Mouse (Mus musculus) G1E-ER4 (cell line): ENCODE results near the gene Pip5k1b. TPM values are rescaled to one million over a fixed set of nuclear protein-coding genes. Genes with fewer than 3 reads are reported as not detected.

ENCODE experiments used
- GATA1 ChIP-seq: IDR thresholded peaks from one replicate; pipeline ENCODE4 v1.8.0; 2012; ENCODE audit warnings: low read length, inconsistent platforms
- polyA plus RNA-seq: library from polyadenylated mRNA; stranded (reverse); fragments of >175 nt; gene quantifications from 2 replicates; pipeline ENCODE4 v1.2.3, GENCODE M21; 2012

Gene Pip5k1b
- polyA plus RNA-seq, 1 experiment = 10.6 TPM

- TF ChIP-seq GATA1 = no peak
These were observed 249.3 kb downstream of the Pip5k1b start for GRCm38 (mm10) chr19:24306351-24306750.

GRCm38 (mm10) chr19:24302198-24302597 lies 253.5 kb downstream of the Pip5k1b start:
- TF ChIP-seq GATA1 = no peak

GRCm38 (mm10) chr19:24301768-24302148 lies 253.9 kb downstream of the Pip5k1b start:
- no peak for TF ChIP-seq GATA1

DNA sequence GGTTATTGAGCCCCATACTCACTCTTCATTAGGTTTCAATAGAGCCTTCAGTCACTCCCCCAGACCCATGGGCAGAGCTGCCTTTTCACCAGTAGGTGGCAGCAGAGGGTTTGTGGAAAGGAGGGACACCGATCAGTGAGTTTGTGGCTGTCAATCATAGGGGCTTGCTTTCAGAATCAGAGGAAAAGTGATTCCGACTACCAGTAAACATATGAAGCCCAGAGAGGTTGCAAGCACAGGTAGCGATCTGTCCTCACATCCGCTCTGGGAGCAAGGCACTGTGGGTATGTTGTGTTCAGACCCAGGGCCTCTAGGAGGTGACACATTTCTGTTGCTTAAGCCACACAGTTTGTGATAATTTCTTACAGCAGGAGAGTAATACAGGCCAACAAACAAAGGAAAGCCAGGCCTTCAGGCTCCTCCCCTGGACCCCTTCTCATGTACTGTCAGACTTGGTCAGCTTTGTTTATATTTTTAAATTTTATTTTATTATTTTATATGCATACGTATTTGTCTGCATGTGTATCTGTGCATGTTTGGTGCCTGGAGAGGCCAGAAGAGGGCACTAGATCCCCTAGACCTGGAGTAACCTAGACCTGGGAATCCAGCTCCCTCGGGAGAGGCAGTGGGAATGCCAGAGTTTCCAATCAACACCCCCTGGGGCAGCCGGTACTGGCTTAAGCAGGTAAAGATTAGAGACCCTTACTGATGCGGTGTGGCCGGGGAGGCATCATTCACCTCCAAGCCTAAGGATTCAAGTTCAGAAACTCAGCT lies 254.5 kb downstream of the Pip5k1b start:
- no peak for TF ChIP-seq GATA1

DNA sequence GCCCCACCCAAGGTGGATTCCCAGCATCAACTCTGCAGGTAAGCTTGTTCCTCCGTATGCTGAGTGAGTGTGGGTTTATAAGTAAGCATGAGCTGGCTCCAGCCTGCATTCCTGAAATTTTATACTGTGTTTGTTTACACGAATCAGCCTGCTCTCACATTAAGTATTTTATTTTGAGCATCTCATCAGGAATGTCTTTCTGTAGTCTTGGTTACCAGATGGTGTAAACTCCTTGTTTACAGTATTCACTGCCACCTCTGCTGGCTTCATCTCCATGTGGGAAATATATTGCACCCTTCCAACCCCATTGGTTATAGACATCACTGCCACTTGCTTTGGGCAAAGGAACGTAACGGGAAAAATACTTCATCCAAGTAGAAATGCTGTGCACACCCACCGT lies 262.1 kb downstream of the Pip5k1b start:
- TF ChIP-seq GATA1 = no peak

DNA sequence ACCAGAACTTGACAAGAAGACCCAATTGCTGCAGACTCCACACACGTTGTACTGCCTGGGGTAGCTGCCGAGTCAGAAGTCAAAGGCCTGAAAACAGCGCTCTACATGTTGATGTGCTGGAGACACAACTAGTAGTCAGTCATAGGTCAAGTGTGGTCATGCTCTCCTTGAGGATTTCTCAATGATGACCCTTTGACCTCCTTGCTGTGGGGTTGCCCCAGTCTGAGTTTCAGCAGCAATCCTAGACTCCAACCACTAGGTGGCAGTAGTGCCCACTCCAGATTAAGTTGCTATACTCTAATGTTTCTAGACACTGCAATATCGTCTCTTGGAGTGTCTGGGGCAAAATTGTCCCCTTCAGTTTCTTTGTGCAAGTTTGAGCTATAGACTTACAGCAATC lies 271.5 kb downstream of the Pip5k1b start:
- no peak for TF ChIP-seq GATA1

- no peak for TF ChIP-seq GATA1
These were observed 274.2 kb downstream of the Pip5k1b start for GRCm38 (mm10) chr19:24281288-24281980.

GRCm38 (mm10) chr19:24280601-24281228 lies 275.0 kb downstream of the Pip5k1b start, which contains the start of gene Fxn:
Fxn (minus strand) TSS chr19:24280605.
- TF ChIP-seq GATA1 = no peak

- TF ChIP-seq GATA1 = no peak
These were observed 275.7 kb downstream of the Pip5k1b start for GRCm38 (mm10) chr19:24279706-24280600.

DNA sequence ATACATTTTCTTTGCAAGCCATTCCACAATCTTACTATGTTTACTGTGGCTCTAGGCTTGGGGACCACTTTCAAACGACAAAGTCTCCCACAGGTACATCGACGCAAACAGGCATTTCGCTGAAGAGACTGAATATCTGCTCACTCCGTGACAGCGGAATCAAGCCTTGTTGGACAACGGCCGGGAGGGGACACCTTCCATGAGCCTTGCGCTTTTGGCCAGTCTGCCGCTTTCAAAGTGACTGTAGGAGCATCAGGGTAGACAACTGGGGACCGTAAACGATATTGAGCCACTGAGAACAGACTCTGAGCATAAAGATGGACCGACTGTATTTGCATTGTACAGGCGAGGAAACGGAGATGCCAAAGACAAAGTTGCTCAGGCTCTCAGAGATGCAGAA lies 276.8 kb downstream of the Pip5k1b start:
- no peak for TF ChIP-seq GATA1

DNA sequence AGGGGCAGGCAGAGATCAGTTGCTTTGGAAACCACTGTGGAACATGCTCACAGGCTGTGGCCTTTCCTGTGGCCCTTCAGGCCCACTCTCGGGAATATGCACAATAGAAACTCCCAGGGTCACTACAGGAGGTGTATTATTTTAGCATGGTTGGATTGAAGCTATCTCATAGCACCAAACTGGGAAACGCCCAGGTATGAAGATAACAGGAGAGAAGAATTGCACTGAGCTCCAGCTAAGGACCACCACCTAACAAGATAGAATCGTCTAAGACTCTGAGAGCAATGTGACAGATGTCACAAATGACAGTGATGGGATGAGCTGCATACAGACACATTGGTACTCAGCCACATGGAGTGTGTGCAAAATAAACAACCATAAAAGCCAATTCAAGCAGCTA lies 281.4 kb downstream of the Pip5k1b start:
- TF ChIP-seq GATA1 = no peak

DNA sequence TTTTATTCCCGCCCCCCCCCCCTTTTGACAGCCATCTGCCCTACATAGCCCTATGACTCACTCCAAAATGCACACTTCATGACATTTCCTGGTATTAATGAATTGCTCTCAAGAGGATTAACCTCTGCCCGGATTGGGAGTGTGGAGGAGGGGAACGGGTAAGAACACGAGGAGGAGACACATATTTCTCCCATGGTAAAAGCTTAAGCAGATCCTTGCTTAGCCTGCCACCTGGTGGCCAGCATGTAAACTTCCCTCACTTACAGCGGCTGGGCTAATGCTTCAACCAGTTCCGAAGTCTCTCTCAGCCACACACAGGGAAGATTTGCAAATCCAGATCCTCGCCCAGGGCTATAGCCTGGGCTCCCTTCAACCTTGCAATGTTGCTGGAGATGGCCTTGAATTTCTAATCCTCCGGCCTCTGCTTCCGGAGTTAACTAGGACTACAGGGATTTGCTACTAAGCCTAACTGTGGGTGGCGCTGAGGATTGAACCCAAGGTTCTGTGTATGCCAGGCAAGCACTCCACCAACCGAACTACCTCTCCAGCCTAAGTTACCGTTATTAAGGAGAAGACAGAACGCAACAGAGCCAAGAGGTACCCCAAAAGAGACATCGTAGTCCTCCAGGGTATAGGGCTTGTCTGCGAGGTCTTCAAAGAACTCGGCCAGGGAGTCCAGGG lies 283.8 kb downstream of the Pip5k1b start:
- TF ChIP-seq GATA1 = no peak

DNA sequence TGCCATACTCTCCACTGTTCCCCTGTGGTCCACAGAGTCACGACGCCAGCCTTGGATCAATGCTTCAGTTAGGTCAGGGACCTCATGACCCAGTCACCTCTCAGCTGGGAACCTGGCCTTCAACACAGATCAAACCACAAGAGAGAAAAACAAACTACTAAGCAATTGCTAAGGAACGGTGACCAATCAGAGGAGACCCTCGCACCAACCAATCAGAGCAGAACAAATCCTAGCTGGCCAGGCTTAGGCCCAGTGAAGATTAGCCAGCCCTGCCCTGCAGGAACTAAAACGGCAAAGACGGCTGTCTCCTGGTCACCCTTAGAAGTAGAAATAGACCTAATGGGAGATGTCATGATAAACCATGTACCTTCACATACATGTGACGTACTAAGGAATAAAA lies 284.3 kb downstream of the Pip5k1b start:
- no peak for TF ChIP-seq GATA1

DNA sequence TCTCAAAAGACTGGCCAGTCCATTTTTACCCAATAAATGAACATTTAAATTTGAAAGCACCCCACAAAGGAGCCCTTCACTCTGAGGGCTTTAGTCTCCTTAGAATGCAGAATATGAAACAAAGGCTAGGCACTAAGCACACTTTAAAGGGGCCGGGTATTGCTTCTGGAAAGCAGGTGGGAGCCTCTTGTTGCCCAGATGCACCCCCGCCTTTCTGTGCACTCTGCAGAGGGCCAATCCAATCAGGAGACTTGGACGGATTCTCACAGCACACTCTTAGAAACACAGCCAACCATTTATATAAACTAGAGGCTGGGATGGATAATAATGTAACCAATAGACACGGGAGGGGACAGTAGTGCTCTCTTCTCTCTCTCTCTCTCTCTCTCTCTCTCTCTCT lies 287.1 kb downstream of the Pip5k1b start:
- TF ChIP-seq GATA1 = no peak

GRCm38 (mm10) chr19:24266046-24266830 lies 289.4 kb downstream of the Pip5k1b start:
- no peak for TF ChIP-seq GATA1
